Mouse (Mus musculus): ENCODE measurements around the gene Ap5m1. TPM values are rescaled to one million over a fixed set of nuclear protein-coding genes. Genes with fewer than 3 reads are reported as not detected.

The Ap5m1 gene
- polyA plus RNA-seq, 1 experiment from 2014 or later: 27.2 TPM

- H3K36me3 ChIP-seq (ENCODE audit: control insufficient read depth, insufficient read depth, low read length): no peaks in the 10 kb centered on the region
- H3K4me3 ChIP-seq (ENCODE audit: low read depth, low read length): peak within 1 kb of the TSS; percentile 70
- peak within 1 kb of the TSS; percentile 80 for H3K4me2 ChIP-seq (ENCODE audit: low read length)
- peak within 1 kb of the TSS; percentile 74 for H3K9ac ChIP-seq (ENCODE audit: low read length)
- H3K4me1 ChIP-seq (replicated peaks; ENCODE audit: control insufficient read depth, insufficient read depth, low read length): peaks cover 16% of the 10 kb centered on the region
- H3K9me3 ChIP-seq (ENCODE audit: control insufficient read depth, low read length): no peaks in the 10 kb centered on the region
- WGBS: 0% methylated on average over 51 of the region's 53 CpGs
- DNase-seq (ENCODE audit: low spot score): peak; percentile 96
- H3K27ac ChIP-seq (ENCODE audit: low read depth): peak within 1 kb of the TSS; percentile 95
- ATAC-seq (replicated peaks; ENCODE audit: low FRiP score, low TSS enrichment, low read depth): peak; percentile 96
- H3K27me3 ChIP-seq (replicated peaks; ENCODE audit: control insufficient read depth, insufficient read depth, low read length): no peaks in the 10 kb centered on the region
Observed at GRCm38 (mm10) chr14:49066274-49066823, 452 bp downstream of the Ap5m1 start, which contains the start of gene Exoc5. Gene Exoc5 (minus strand): TSS chr14:49066653.

DNA sequence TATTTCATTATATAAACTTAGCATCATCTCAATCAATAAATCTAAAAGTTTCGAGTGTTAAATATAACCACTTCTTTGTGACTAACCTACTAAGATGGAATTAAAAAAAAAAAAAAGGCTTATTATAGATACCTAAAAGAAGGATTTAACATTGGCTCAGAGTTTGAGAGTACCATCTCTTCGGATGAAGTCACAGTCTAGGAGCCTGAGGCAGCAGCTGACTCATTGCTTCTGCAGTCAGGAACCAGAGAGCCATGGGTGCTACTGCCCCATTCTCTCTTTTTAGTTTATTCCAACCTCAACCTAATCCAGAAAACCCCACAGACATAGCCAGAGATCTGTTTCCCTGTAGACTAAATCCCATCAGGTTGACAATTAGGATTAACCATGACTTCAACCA, 6.9 kb downstream of the Ap5m1 start:
- peaks cover 2% of the 10 kb centered on the region; the same call in 1 of the 2 replicates for H3K4me1 ChIP-seq (replicated peaks; ENCODE audit: control insufficient read depth, insufficient read depth, low read length)
- no peak overlapping the region for H3K4me2 ChIP-seq (ENCODE audit: low read length)
- ATAC-seq (replicated peaks; ENCODE audit: low FRiP score, low TSS enrichment, low read depth) (no peak), DNase-seq (ENCODE audit: low spot score) (no peak)
- no peaks in the 10 kb centered on the region for H3K9me3 ChIP-seq (ENCODE audit: control insufficient read depth, low read length)
- no peaks in the 10 kb centered on the region for H3K27me3 ChIP-seq (replicated peaks; ENCODE audit: control insufficient read depth, insufficient read depth, low read length)
- no peak overlapping the region for H3K9ac ChIP-seq (ENCODE audit: low read length)
- 91% methylated on average over 2 of the region's 2 CpGs for WGBS
- H3K4me3 ChIP-seq (ENCODE audit: low read depth, low read length): no peak overlapping the region
- no peak overlapping the region for H3K27ac ChIP-seq (ENCODE audit: low read depth)
- peaks cover 19% of the 10 kb centered on the region for H3K36me3 ChIP-seq (ENCODE audit: control insufficient read depth, insufficient read depth, low read length)

- H3K4me3 ChIP-seq (ENCODE audit: low read depth, low read length): no peak overlapping the region
- 96% methylated on average over 7 of the region's 7 CpGs for WGBS
Observed at GRCm38 (mm10) chr14:49073896-49074295, 8.0 kb downstream of the Ap5m1 start.

GRCm38 (mm10) chr14:49074361-49074760, 8.5 kb downstream of the Ap5m1 start:
- no peaks in the 10 kb centered on the region; the same call in 1 of the 2 replicates for H3K4me1 ChIP-seq (replicated peaks; ENCODE audit: control insufficient read depth, insufficient read depth, low read length)
- no peaks in the 10 kb centered on the region for H3K9me3 ChIP-seq (ENCODE audit: control insufficient read depth, low read length)
- ATAC-seq (replicated peaks; ENCODE audit: low FRiP score, low TSS enrichment, low read depth): no peak
- peaks cover 19% of the 10 kb centered on the region for H3K36me3 ChIP-seq (ENCODE audit: control insufficient read depth, insufficient read depth, low read length)
- no peak overlapping the region for H3K27ac ChIP-seq (ENCODE audit: low read depth)
- no peak for DNase-seq (ENCODE audit: low spot score)
- no peak overlapping the region for H3K4me3 ChIP-seq (ENCODE audit: low read depth, low read length)
- no peak overlapping the region for H3K4me2 ChIP-seq (ENCODE audit: low read length)
- WGBS: 75% methylated on average over 2 of the region's 2 CpGs
- H3K27me3 ChIP-seq (replicated peaks; ENCODE audit: control insufficient read depth, insufficient read depth, low read length): no peaks in the 10 kb centered on the region
- no peak overlapping the region for H3K9ac ChIP-seq (ENCODE audit: low read length)

More at GRCm38 (mm10) chr14:49073896-49074295, 8.0 kb downstream of the Ap5m1 start:
- Histone ChIP-seq H3K9me3 (ENCODE audit: control insufficient read depth, low read length) (no peaks in the 10 kb centered on the region), H3K27me3 (replicated peaks; ENCODE audit: control insufficient read depth, insufficient read depth, low read length) (no peaks in the 10 kb centered on the region), H3K27ac (ENCODE audit: low read depth) (no peak overlapping the region), H3K9ac (ENCODE audit: low read length) (no peak overlapping the region), H3K36me3 (ENCODE audit: control insufficient read depth, insufficient read depth, low read length) (peaks cover 19% of the 10 kb centered on the region), H3K4me1 (replicated peaks; ENCODE audit: control insufficient read depth, insufficient read depth, low read length) (no peaks in the 10 kb centered on the region; the same call in 1 of the 2 replicates), H3K4me2 (ENCODE audit: low read length) (no peak overlapping the region)
- DNase-seq (ENCODE audit: low spot score) (no peak), ATAC-seq (replicated peaks; ENCODE audit: low FRiP score, low TSS enrichment, low read depth) (no peak)

DNA sequence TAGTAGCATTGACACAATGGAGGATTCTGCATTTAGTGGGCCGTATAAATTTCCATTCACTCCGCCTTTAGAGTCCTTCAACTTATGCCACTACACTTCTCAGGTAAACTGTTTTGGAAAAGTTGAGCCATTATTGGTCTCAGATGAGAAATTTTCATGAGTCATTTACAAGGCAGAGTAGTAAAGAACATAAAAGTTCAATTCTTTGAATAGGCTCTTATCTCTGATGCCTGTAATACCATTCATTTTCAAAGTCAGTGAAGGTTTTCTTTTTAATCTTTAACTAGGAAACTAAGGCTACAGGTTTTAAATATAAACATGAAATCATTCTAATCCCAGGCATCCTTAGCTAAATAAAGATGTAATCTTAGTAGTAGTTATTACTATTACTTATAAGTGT, 12.9 kb downstream of the Ap5m1 start:
- no peak overlapping the region for H3K27ac ChIP-seq (ENCODE audit: low read depth)
- ATAC-seq (replicated peaks; ENCODE audit: low FRiP score, low TSS enrichment, low read depth) (no peak), DNase-seq (ENCODE audit: low spot score) (no peak)
- WGBS: 84% methylated on average over 2 of the region's 2 CpGs
- H3K36me3 ChIP-seq (ENCODE audit: control insufficient read depth, insufficient read depth, low read length): peaks cover 28% of the 10 kb centered on the region
- no peaks in the 10 kb centered on the region for H3K9me3 ChIP-seq (ENCODE audit: control insufficient read depth, low read length)
- no peak overlapping the region for H3K4me2 ChIP-seq (ENCODE audit: low read length)
- H3K9ac ChIP-seq (ENCODE audit: low read length): no peak overlapping the region
- H3K27me3 ChIP-seq (replicated peaks; ENCODE audit: control insufficient read depth, insufficient read depth, low read length): no peaks in the 10 kb centered on the region
- H3K4me3 ChIP-seq (ENCODE audit: low read depth, low read length): no peak overlapping the region
- no peaks in the 10 kb centered on the region for H3K4me1 ChIP-seq (replicated peaks; ENCODE audit: control insufficient read depth, insufficient read depth, low read length)

- no peak overlapping the region for H3K27ac ChIP-seq (ENCODE audit: low read depth)
Observed at GRCm38 (mm10) chr14:49086522-49086921, 20.6 kb downstream of the Ap5m1 start.

GRCm38 (mm10) chr14:49088155-49089048, 22.5 kb downstream of the Ap5m1 start:
- H3K9ac ChIP-seq (ENCODE audit: low read length): no peak overlapping the region
- no peak overlapping the region for H3K4me2 ChIP-seq (ENCODE audit: low read length)
- H3K4me3 ChIP-seq (ENCODE audit: low read depth, low read length): no peak overlapping the region
- H3K36me3 ChIP-seq (ENCODE audit: control insufficient read depth, insufficient read depth, low read length): peaks cover 21% of the 10 kb centered on the region
- DNase-seq (ENCODE audit: low spot score) (no peak), ATAC-seq (replicated peaks; ENCODE audit: low FRiP score, low TSS enrichment, low read depth) (no peak)
- no peak overlapping the region for H3K27ac ChIP-seq (ENCODE audit: low read depth)
- no peaks in the 10 kb centered on the region for H3K4me1 ChIP-seq (replicated peaks; ENCODE audit: control insufficient read depth, insufficient read depth, low read length)
- H3K27me3 ChIP-seq (replicated peaks; ENCODE audit: control insufficient read depth, insufficient read depth, low read length): no peaks in the 10 kb centered on the region
- H3K9me3 ChIP-seq (ENCODE audit: control insufficient read depth, low read length): no peaks in the 10 kb centered on the region
- 48% methylated on average over 14 of the region's 14 CpGs for WGBS

More at GRCm38 (mm10) chr14:49086522-49086921, 20.6 kb downstream of the Ap5m1 start:
- 82% methylated on average over 4 of the region's 4 CpGs for WGBS
- Histone ChIP-seq H3K4me1 (replicated peaks; ENCODE audit: control insufficient read depth, insufficient read depth, low read length) (no peaks in the 10 kb centered on the region), H3K9ac (ENCODE audit: low read length) (no peak overlapping the region), H3K4me3 (ENCODE audit: low read depth, low read length) (no peak overlapping the region), H3K36me3 (ENCODE audit: control insufficient read depth, insufficient read depth, low read length) (peaks cover 25% of the 10 kb centered on the region), H3K4me2 (ENCODE audit: low read length) (no peak overlapping the region), H3K9me3 (ENCODE audit: control insufficient read depth, low read length) (no peaks in the 10 kb centered on the region), H3K27me3 (replicated peaks; ENCODE audit: control insufficient read depth, insufficient read depth, low read length) (no peaks in the 10 kb centered on the region)
- ATAC-seq (replicated peaks; ENCODE audit: low FRiP score, low TSS enrichment, low read depth): no peak
- no peak for DNase-seq (ENCODE audit: low spot score)

DNA sequence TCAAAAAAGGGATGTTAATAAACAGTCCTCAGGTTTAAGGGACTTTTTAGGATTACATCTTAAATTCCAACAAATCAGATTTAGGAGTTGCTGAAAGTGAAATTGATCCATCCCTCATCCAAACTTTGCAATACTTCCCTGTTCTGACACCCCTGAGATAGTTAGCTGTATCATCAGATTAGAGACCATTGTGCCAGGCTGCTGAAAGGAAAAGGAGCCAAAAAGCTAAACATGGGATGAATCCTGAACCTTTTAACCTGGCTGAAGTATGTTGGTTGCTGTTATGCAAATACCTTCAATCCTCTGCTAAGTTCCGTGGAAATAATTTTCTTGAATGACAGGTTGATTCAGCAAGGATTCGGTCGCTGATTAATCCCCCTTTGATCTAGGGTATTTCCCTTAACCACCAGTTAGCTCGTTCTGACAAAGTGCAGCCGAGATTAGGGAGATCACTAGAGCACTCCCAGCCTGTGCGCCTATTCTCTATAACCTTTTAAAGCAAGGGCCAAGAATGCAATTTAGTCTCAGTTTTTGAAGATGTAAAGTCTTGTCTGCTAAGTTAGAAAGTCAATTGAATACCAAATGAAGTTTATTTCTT, 23.7 kb downstream of the Ap5m1 start:
- ATAC-seq (replicated peaks; ENCODE audit: low FRiP score, low TSS enrichment, low read depth): no peak

More for the DNA sequence above, 23.7 kb downstream of the Ap5m1 start:
- 24% methylated on average over 6 of the region's 6 CpGs for WGBS
- Histone ChIP-seq H3K27ac (ENCODE audit: low read depth) (no peak overlapping the region), H3K4me3 (ENCODE audit: low read depth, low read length) (no peak overlapping the region), H3K9me3 (ENCODE audit: control insufficient read depth, low read length) (no peaks in the 10 kb centered on the region), H3K36me3 (ENCODE audit: control insufficient read depth, insufficient read depth, low read length) (peaks cover 12% of the 10 kb centered on the region), H3K4me1 (replicated peaks; ENCODE audit: control insufficient read depth, insufficient read depth, low read length) (no peaks in the 10 kb centered on the region), H3K27me3 (replicated peaks; ENCODE audit: control insufficient read depth, insufficient read depth, low read length) (no peaks in the 10 kb centered on the region), H3K9ac (ENCODE audit: low read length) (no peak overlapping the region), H3K4me2 (ENCODE audit: low read length) (no peak overlapping the region)
- no peak for DNase-seq (ENCODE audit: low spot score)

All from intestine, embryonic 14.5 days (tissue).